Mouse (Mus musculus) thymus, adult 2 months (tissue): ENCODE measurements around the gene Edem2.

ENCODE experiments used
- CTCF ChIP-seq: fragments of 200-500 bp; IDR thresholded peaks from 2 replicates; pipeline ENCODE4 v1.5.1; 2012; ENCODE audit warnings: mild to moderate bottlenecking, control low read depth, low read length, moderate library complexity, borderline replicate concordance; ENCODE audit not compliant: control insufficient read depth, poor library complexity, insufficient read depth; ENCODE audit errors: extremely low read depth
- POLR2A ChIP-seq: fragments of 200-500 bp; IDR thresholded peaks from 2 replicates; pipeline ENCODE4 v1.6.1; 2012; ENCODE audit warnings: mild to moderate bottlenecking, low read length, control low read depth, moderate library complexity; ENCODE audit not compliant: control insufficient read depth, poor library complexity, insufficient read depth; ENCODE audit errors: extremely low read depth

- no peak for TF ChIP-seq CTCF
- TF ChIP-seq POLR2A, result no peak
These were observed 49.8 kb upstream of the Edem2 start for GRCm38 (mm10) chr2:155779066-155779465.
